Comparison of ENCODE assay signal across 9 mouse cellular contexts in the genomic region with DNA sequence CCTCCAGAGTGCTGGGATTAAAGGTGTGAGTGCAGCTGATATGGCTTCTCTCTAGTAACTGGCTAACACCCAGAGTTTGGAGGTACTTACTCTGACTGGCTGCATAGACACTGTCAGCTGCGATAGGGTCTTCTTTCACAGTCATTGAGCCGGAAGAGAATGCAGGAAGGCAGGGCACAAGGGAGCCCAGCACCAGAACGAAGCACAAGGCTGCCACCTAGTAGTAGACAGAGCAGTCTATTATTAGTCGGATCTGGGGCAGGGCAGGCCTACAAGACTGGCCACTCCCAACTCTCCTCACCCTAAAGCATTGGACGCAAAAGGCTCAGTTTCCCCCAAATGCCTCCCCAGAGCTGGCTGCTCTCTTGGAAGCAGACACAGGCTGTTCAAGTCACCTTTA. TPM values are rescaled to one million over a fixed set of nuclear protein-coding genes. Genes with fewer than 3 reads are reported as not detected.
A peak's percentile ranks its signal among the peaks of the same experiment; 100 is the strongest.
DNase-seq lines count a peak whose midpoint lies in the region; ATAC-seq and TF ChIP-seq lines count a peak whose summit lies in the region.
"Had no signal": no experiment of that assay in that cellular context is flagged by ENCODE, and none has a peak within 500 bp of the region (broad histone marks: within the 10 kb centered on the region; RNA-seq: fewer than 3 reads in every experiment).

No protein-coding gene starts in this region.

- H3K9me3 ChIP-seq in heart, embryonic 16.5 days (replicated peaks; ENCODE audit: control insufficient read depth, low read length): 0 out of 2 replicates have a peak, but pooled peaks cover 5% of the 10 kb centered on the region
- H3K9me3 ChIP-seq in heart, embryonic 12.5 days (replicated peaks): peaks cover 5% of the 10 kb centered on the region; the same call in 1 of the 2 replicates
- H3K9me3 ChIP-seq in MEL (replicated peaks; ENCODE audit: insufficient read depth, low read length): no peaks in the 10 kb centered on the region
- no peaks in the 10 kb centered on the region for H3K9me3 ChIP-seq in forebrain, embryonic 12.5 days
- H3K9me3 ChIP-seq in liver, embryonic 15.5 days (replicated peaks): no peaks in the 10 kb centered on the region

- TF ChIP-seq CTCF in MEL (IDR thresholded peaks at IDR 0.05 in 2 of 3, conservative IDR thresholded peaks at IDR 0.05 in 1 of 3; ENCODE audit: control insufficient read depth in 1 of 3, insufficient read depth in 1 of 3, low read depth in 2 of 3, low read length in 3 of 3, poor library complexity in 1 of 3, severe bottlenecking in 1 of 3): peak; percentile 13 to 67 (median 46); a peak in 4 of 6 replicates

- 17% methylated on average over 5 of the region's 5 CpGs for WGBS in heart, embryonic 16.5 days
- WGBS in heart, embryonic 12.5 days: 7% methylated on average over 5 of the region's 5 CpGs
- WGBS in forebrain, embryonic 12.5 days: 6% methylated on average over 5 of the region's 5 CpGs
- 6% methylated on average over 5 of the region's 5 CpGs for WGBS in liver, embryonic 15.5 days (ENCODE audit: insufficient replicate concordance)

- DNase-seq in MEL (ENCODE audit: low read depth, low spot score): peak; percentile 75
- peak; percentile 62 for DNase-seq in splenic B cell, adult 2 months (ENCODE audit: low read depth, low spot score)
- DNase-seq in frontal cortex, postnatal 14 days (ENCODE audit: low spot score in 2 of 2): no peak
- no peak for DNase-seq in urinary bladder, postnatal 25 days (ENCODE audit: low spot score)

- no peaks in the 10 kb centered on the region; the same call in 1 of the 2 replicates for H3K79me2 ChIP-seq in MEL (ENCODE audit: control insufficient read depth, insufficient read depth, low read length, poor library complexity)

- H3K27ac ChIP-seq in heart, embryonic 16.5 days (ENCODE audit: low read length): no peak overlapping the region
- no peak overlapping the region for H3K27ac ChIP-seq in heart, embryonic 12.5 days (ENCODE audit: poor library complexity, severe bottlenecking)
- no peak overlapping the region for H3K27ac ChIP-seq in MEL (ENCODE audit: control insufficient read depth, low read depth, low read length)
- no peak overlapping the region; the same call in none of the 2 replicates for H3K27ac ChIP-seq in forebrain, embryonic 12.5 days
- H3K27ac ChIP-seq in liver, embryonic 15.5 days (replicated peaks): no peak overlapping the region; the same call in 1 of the 2 replicates

- ATAC-seq in heart, embryonic 16.5 days (replicated peaks; ENCODE audit: extremely low read depth, insufficient read depth, low FRiP score): 0 out of 2 replicates have a peak, but pooled peaks have one; percentile 30
- ATAC-seq in heart, embryonic 12.5 days (ENCODE audit: insufficient number of reproducible peaks, low FRiP score): no peak
- ATAC-seq in forebrain, embryonic 12.5 days (ENCODE audit: low FRiP score): peak; percentile 44; the same call in 1 of the 2 replicates
- ATAC-seq in liver, embryonic 15.5 days (ENCODE audit: insufficient read depth): 0 out of 2 replicates have a peak, but pooled peaks have one; percentile 21

- H3K4me1 ChIP-seq in heart, embryonic 16.5 days (ENCODE audit: control insufficient read depth, insufficient read depth, low read length): peaks cover 13% of the 10 kb centered on the region
- peaks cover 31% of the 10 kb centered on the region for H3K4me1 ChIP-seq in heart, embryonic 12.5 days (replicated peaks)
- peaks cover 4 to 16% of the 10 kb centered on the region in 2 experiments; a peak in 3 of 4 replicates for H3K4me1 ChIP-seq in MEL (ENCODE audit: control insufficient read depth in 1 of 2, insufficient read depth in 2 of 2, low read length in 2 of 2)
- H3K4me1 ChIP-seq in forebrain, embryonic 12.5 days: peaks cover 17% of the 10 kb centered on the region
- H3K4me1 ChIP-seq in liver, embryonic 15.5 days (replicated peaks): peaks cover 21% of the 10 kb centered on the region

- no peak for TF ChIP-seq EP300 in MEL (IDR thresholded peaks at IDR 0.05; ENCODE audit: low read depth in 1 of 2, low read length in 2 of 2)

- peaks cover 11% of the 10 kb centered on the region for H3K36me3 ChIP-seq in heart, embryonic 16.5 days (ENCODE audit: control insufficient read depth, insufficient read depth)
- H3K36me3 ChIP-seq in heart, embryonic 12.5 days: peaks cover 19% of the 10 kb centered on the region
- peaks cover 0 to 3% of the 10 kb centered on the region in 2 experiments; a peak in 2 of 4 replicates for H3K36me3 ChIP-seq in MEL (ENCODE audit: control insufficient read depth in 1 of 2, insufficient read depth in 2 of 2, low read length in 2 of 2)
- no peaks in the 10 kb centered on the region for H3K36me3 ChIP-seq in forebrain, embryonic 12.5 days (replicated peaks)
- H3K36me3 ChIP-seq in liver, embryonic 15.5 days (replicated peaks): no peaks in the 10 kb centered on the region
- no peaks in the 10 kb centered on the region for H3K36me3 ChIP-seq in splenic B cell, adult 2 months (ENCODE audit: control insufficient read depth, insufficient read depth, low read length, poor library complexity, severe bottlenecking)

- no peak overlapping the region for H3K4me3 ChIP-seq in heart, embryonic 16.5 days (ENCODE audit: low read length)
- no peak overlapping the region for H3K4me3 ChIP-seq in heart, embryonic 12.5 days
- H3K4me3 ChIP-seq in MEL (ENCODE audit: control insufficient read depth in 1 of 2, insufficient read depth in 1 of 2, low read depth in 2 of 2, low read length in 2 of 2): no peak overlapping the region
- no peak overlapping the region for H3K4me3 ChIP-seq in forebrain, embryonic 12.5 days (replicated peaks)
- H3K4me3 ChIP-seq in liver, embryonic 15.5 days (replicated peaks): no peak overlapping the region

- peak; percentile 59 for TF ChIP-seq RAD21 in MEL (IDR thresholded peaks at IDR 0.05; ENCODE audit: low read depth, low read length)

- no peaks in the 10 kb centered on the region for H3K27me3 ChIP-seq in heart, embryonic 16.5 days (ENCODE audit: control insufficient read depth, insufficient read depth, low read length)
- H3K27me3 ChIP-seq in heart, embryonic 12.5 days (replicated peaks): no peaks in the 10 kb centered on the region
- H3K27me3 ChIP-seq in MEL (ENCODE audit: control insufficient read depth in 1 of 2, insufficient read depth in 2 of 2, low read length in 2 of 2): no peaks in the 10 kb centered on the region
- 0 out of 2 replicates have a peak, but pooled peaks cover 6% of the 10 kb centered on the region for H3K27me3 ChIP-seq in forebrain, embryonic 12.5 days
- 0 out of 2 replicates have a peak, but pooled peaks cover 2% of the 10 kb centered on the region for H3K27me3 ChIP-seq in liver, embryonic 15.5 days
- no peaks in the 10 kb centered on the region for H3K27me3 ChIP-seq in splenic B cell, adult 2 months (ENCODE audit: control insufficient read depth, insufficient read depth, low read length, poor library complexity, severe bottlenecking)

- H3K9ac ChIP-seq in heart, embryonic 16.5 days (ENCODE audit: low read length): 0 out of 2 replicates have a peak overlapping the region, but pooled peaks have one; percentile 7
- H3K9ac ChIP-seq in heart, embryonic 12.5 days: no peak overlapping the region
- peak overlapping the region; percentile 3; the same call in 1 of the 2 replicates for H3K9ac ChIP-seq in MEL (ENCODE audit: control insufficient read depth, low read depth, low read length, poor library complexity, severe bottlenecking)
- no peak overlapping the region for H3K9ac ChIP-seq in forebrain, embryonic 12.5 days
- no peak overlapping the region for H3K9ac ChIP-seq in liver, embryonic 15.5 days

- no peak for TF ChIP-seq POLR2A in MEL (IDR thresholded peaks at IDR 0.05; ENCODE audit: control insufficient read depth in 1 of 2, insufficient read depth in 1 of 2, low read depth in 1 of 2, low read length in 2 of 2, poor library complexity in 1 of 2)

- H3K4me2 ChIP-seq in heart, embryonic 16.5 days (ENCODE audit: low read depth, low read length): no peak overlapping the region
- no peak overlapping the region for H3K4me2 ChIP-seq in heart, embryonic 12.5 days
- H3K4me2 ChIP-seq in forebrain, embryonic 12.5 days: no peak overlapping the region
- H3K4me2 ChIP-seq in liver, embryonic 15.5 days: no peak overlapping the region

RNA-seq across cellular contexts. Expression of a gene that starts 10.4 kb away (rescaled TPM):
- polyA plus RNA-seq in heart, embryonic 16.5 days (2015; fragmentation: Nextera tagmentation; extraction: Ambion mirVana): 43.1 and 46.8 TPM in 2 replicates
- polyA plus RNA-seq in heart, embryonic 12.5 days (2016; fragmentation: Nextera tagmentation; extraction: Ambion mirVana): 43.8 and 48.8 TPM in 2 replicates
- total RNA-seq in MEL (2012; rRNA removed): 65.6 and 66.1 TPM in 2 replicates
- 100 to 1,000 TPM in 1 of 2 experiments, not detected in 1; 165 TPM for polyA plus RNA-seq in MEL (2012; ENCODE audit: insufficient read depth in 1 of 2, insufficient read length in 2 of 2, low read depth in 1 of 2, low replicate concordance in 2 of 2, missing spikeins in 1 of 2)
- 24.4 and 28.5 TPM in 2 replicates for polyA plus RNA-seq in forebrain, embryonic 12.5 days (2016; fragmentation: Nextera tagmentation; extraction: Ambion mirVana)
- polyA plus RNA-seq in liver, embryonic 15.5 days (2015; fragmentation: Nextera tagmentation; extraction: Ambion mirVana): 21.2 and 26.6 TPM in 2 replicates

RNA-seq across cellular contexts. Expression of a gene that starts 38.2 kb away (rescaled TPM):
- 7.2 and 8.4 TPM in 2 replicates for polyA plus RNA-seq in heart, embryonic 16.5 days (2015; fragmentation: Nextera tagmentation; extraction: Ambion mirVana)
- polyA plus RNA-seq in heart, embryonic 12.5 days (2016; fragmentation: Nextera tagmentation; extraction: Ambion mirVana): 6.1 and 6.7 TPM in 2 replicates
- 0.12 and 0.16 TPM in 2 replicates for total RNA-seq in MEL (2012; rRNA removed)
- polyA plus RNA-seq in MEL (2012; ENCODE audit: insufficient read depth in 1 of 2, insufficient read length in 2 of 2, low read depth in 1 of 2, low replicate concordance in 2 of 2, missing spikeins in 1 of 2): 1 to 10 TPM in 1 of 2 experiments, not detected in 1; 9.1 TPM
- polyA plus RNA-seq in forebrain, embryonic 12.5 days (2016; fragmentation: Nextera tagmentation; extraction: Ambion mirVana): 1.4 and 1.5 TPM in 2 replicates
- polyA plus RNA-seq in liver, embryonic 15.5 days (2015; fragmentation: Nextera tagmentation; extraction: Ambion mirVana): 1.1 and 1.3 TPM in 2 replicates

RNA-seq across cellular contexts. Expression of a gene that starts 40.6 kb away (rescaled TPM):
- 2.1 and 2.7 TPM in 2 replicates for polyA plus RNA-seq in heart, embryonic 16.5 days (2015; fragmentation: Nextera tagmentation; extraction: Ambion mirVana)
- 3.2 and 4.0 TPM in 2 replicates for polyA plus RNA-seq in heart, embryonic 12.5 days (2016; fragmentation: Nextera tagmentation; extraction: Ambion mirVana)
- total RNA-seq in MEL (2012; rRNA removed): 0.85 and 1.2 TPM in 2 replicates
- 10 to 100 TPM in 1 of 2 experiments, not detected in 1; 22.7 TPM for polyA plus RNA-seq in MEL (2012; ENCODE audit: insufficient read depth in 1 of 2, insufficient read length in 2 of 2, low read depth in 1 of 2, low replicate concordance in 2 of 2, missing spikeins in 1 of 2)
- polyA plus RNA-seq in forebrain, embryonic 12.5 days (2016; fragmentation: Nextera tagmentation; extraction: Ambion mirVana): 0.46 and 0.52 TPM in 2 replicates
- 0.89 and 1.1 TPM in 2 replicates for polyA plus RNA-seq in liver, embryonic 15.5 days (2015; fragmentation: Nextera tagmentation; extraction: Ambion mirVana)

RNA-seq across cellular contexts. Expression of a gene that starts 54.0 kb away (rescaled TPM):
- 211 and 253 TPM in 2 replicates for polyA plus RNA-seq in heart, embryonic 16.5 days (2015; fragmentation: Nextera tagmentation; extraction: Ambion mirVana)
- polyA plus RNA-seq in heart, embryonic 12.5 days (2016; fragmentation: Nextera tagmentation; extraction: Ambion mirVana): 724 and 730 TPM in 2 replicates
- 0.19 and 0.59 TPM in 2 replicates for total RNA-seq in MEL (2012; rRNA removed)
- polyA plus RNA-seq in MEL (2012; ENCODE audit: insufficient read depth in 1 of 2, insufficient read length in 2 of 2, low read depth in 1 of 2, low replicate concordance in 2 of 2, missing spikeins in 1 of 2): 1 to 10 TPM in 1 of 2 experiments, not detected in 1; 3.4 TPM
- 834 and 889 TPM in 2 replicates for polyA plus RNA-seq in forebrain, embryonic 12.5 days (2016; fragmentation: Nextera tagmentation; extraction: Ambion mirVana)
- polyA plus RNA-seq in liver, embryonic 15.5 days (2015; fragmentation: Nextera tagmentation; extraction: Ambion mirVana): 15.2 and 17.1 TPM in 2 replicates

RNA-seq across cellular contexts. Expression of a gene that starts 59.0 kb away (rescaled TPM):
- not detected in 2 replicates for polyA plus RNA-seq in heart, embryonic 16.5 days (2015; fragmentation: Nextera tagmentation; extraction: Ambion mirVana)
- 0.15 TPM in 1 of 2 replicates, not detected in the other for polyA plus RNA-seq in heart, embryonic 12.5 days (2016; fragmentation: Nextera tagmentation; extraction: Ambion mirVana)
- total RNA-seq in MEL (2012; rRNA removed): 23.9 and 29.0 TPM in 2 replicates
- polyA plus RNA-seq in MEL (2012; ENCODE audit: insufficient read depth in 1 of 2, insufficient read length in 2 of 2, low read depth in 1 of 2, low replicate concordance in 2 of 2, missing spikeins in 1 of 2): 10 to 100 TPM in 1 of 2 experiments, not detected in 1; 21.5 TPM
- 0.31 and 0.72 TPM in 2 replicates for polyA plus RNA-seq in forebrain, embryonic 12.5 days (2016; fragmentation: Nextera tagmentation; extraction: Ambion mirVana)
- 0.13 TPM in 1 of 2 replicates, not detected in the other for polyA plus RNA-seq in liver, embryonic 15.5 days (2015; fragmentation: Nextera tagmentation; extraction: Ambion mirVana)
- polyA plus RNA-seq: intestine, embryonic 14.5 days had no signal

Comparison
In these comparisons a context has a peak if more than half of its experiments do, and no peak if none do; other contexts are left out.
1. H3K9ac ChIP-seq: peak in heart, embryonic 16.5 days (single experiment) and MEL (single experiment); none in heart, embryonic 12.5 days (single experiment), forebrain, embryonic 12.5 days (single experiment) and liver, embryonic 15.5 days (single experiment).
2. DNase-seq: peak in MEL (single experiment) and splenic B cell, adult 2 months (single experiment); none in frontal cortex, postnatal 14 days (0 of 2) and urinary bladder, postnatal 25 days (single experiment).